Mouse (Mus musculus) limb, embryonic 15.5 days (tissue): ENCODE data around the gene Stxbp1. TPM values are rescaled to one million over a fixed set of nuclear protein-coding genes. Genes with fewer than 3 reads are reported as not detected.

Source experiments
- ATAC-seq: fragments of 200-750 bp; cut with Nextera tagmentation; 2 replicates; pipeline ENCODE4 v1.8.0; 2017; ENCODE audit warnings: low read depth, moderate TSS enrichment; ENCODE audit not compliant: insufficient number of reproducible peaks, low FRiP score, low TSS enrichment
- H3K27ac ChIP-seq: fragments of 300-500 bp; sonication (generic); 2 replicates; pipeline ENCODE4 v1.5.1; 2015; ENCODE audit warnings: moderate library complexity, mild to moderate bottlenecking, inconsistent platforms
- H3K27me3 ChIP-seq: fragments of 300-500 bp; sonication (generic); 2 replicates; pipeline ENCODE4 v1.6.1; 2015; ENCODE audit warnings: inconsistent platforms
- H3K36me3 ChIP-seq: fragments of 300-500 bp; sonication (generic); 2 replicates; pipeline ENCODE4 v1.6.1; 2015; ENCODE audit warnings: inconsistent platforms
- H3K4me1 ChIP-seq: fragments of 300-500 bp; sonication (generic); 2 replicates; pipeline ENCODE4 v1.6.1; 2015; ENCODE audit warnings: inconsistent platforms
- H3K4me2 ChIP-seq: fragments of 300-500 bp; sonication (generic); 2 replicates; pipeline ENCODE4 v1.6.1; 2015; ENCODE audit warnings: mild to moderate bottlenecking, inconsistent platforms
- H3K4me3 ChIP-seq: fragments of 300-500 bp; sonication (generic); 2 replicates; pipeline ENCODE4 v1.5.1; 2015; ENCODE audit warnings: mild to moderate bottlenecking, inconsistent platforms
- H3K9ac ChIP-seq: fragments of 300-500 bp; sonication (generic); 2 replicates; pipeline ENCODE4 v1.6.1; 2015; ENCODE audit warnings: inconsistent platforms
- H3K9me3 ChIP-seq: fragments of 300-500 bp; sonication (generic); 2 replicates; pipeline ENCODE4 v1.6.1; 2016; ENCODE audit warnings: inconsistent platforms
- WGBS: fragments of 180-500 bp; shearing (Covaris S2); methylation state at CpG from one replicate; pipeline ENCODE4 v1.1.7; 2015; 5-methylcytosine and 5-hydroxymethylcytosine counted together
- polyA plus RNA-seq: library from polyadenylated mRNA; unstranded; fragments of >200 nt; fragmentation: Nextera tagmentation; extraction: Ambion mirVana; gene quantifications from 2 replicates; pipeline ENCODE4 v1.2.1, GENCODE M21; 2015

The Stxbp1 gene
- polyA plus RNA-seq, 1 experiment from 2014 or later, result 17.9 TPM

DNA sequence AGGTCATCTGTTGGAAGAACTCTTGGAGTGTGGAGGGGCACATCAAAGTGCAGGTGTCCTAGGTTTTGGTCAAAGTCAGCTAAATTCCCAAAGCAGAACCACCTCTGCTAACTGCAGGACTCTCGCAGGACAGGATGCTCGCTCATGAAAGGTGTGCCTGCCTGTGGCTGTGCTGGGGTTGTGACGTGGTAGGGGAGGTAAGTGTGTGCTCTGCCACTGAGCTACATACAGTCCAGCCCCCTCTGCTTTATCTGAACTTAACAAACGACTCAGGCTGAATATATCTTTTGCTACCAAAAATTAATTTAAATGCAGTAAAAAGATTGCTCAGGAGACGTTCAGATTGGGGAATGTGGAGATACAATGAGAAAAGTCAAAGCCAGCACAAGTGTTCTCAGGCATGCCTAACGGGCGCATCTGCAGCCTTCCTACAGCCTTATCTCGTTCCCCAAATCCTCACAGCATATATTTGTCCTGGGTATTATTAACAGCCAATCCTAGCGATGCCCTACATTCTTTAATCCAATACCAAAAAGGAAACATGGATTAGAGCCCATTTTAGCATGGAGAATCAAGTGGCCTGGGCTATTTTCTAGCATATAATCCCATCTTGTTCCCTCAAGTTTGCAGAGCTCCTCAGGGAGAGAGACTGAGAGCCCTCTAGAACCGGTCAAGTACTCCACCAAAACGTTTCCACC lies 17.9 kb downstream of the Stxbp1 start:
- Histone ChIP-seq H3K9me3 (no peaks in the 10 kb centered on the region), H3K36me3 (no peaks in the 10 kb centered on the region), H3K27me3 (no peaks in the 10 kb centered on the region), H3K27ac (no peak overlapping the region), H3K4me3 (no peak overlapping the region), H3K4me2 (no peak overlapping the region), H3K4me1 (0 out of 2 replicates have a peak, but pooled peaks cover 7% of the 10 kb centered on the region), H3K9ac (no peak overlapping the region)
- 72% methylated on average over 11 of the region's 11 CpGs for WGBS
- no peak for ATAC-seq

DNA sequence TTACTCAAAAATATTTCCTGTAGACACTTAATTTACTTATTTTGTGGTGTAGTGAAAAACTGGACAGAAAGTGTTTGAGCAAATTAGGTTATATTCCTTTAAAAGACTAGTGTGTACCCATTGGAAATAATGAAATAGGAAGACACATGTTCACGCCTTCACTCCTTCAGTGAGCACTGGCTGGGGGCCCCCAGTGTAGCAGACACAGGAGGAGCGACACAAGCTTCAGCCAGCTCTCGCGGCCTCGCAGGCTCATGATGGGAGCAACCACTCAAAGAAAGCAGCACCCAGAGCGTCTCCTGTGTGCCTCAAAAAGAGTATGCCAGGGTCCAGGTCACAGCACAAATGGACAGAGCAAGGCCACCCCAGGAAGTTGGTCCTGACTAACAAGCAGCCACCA lies 21.2 kb downstream of the Stxbp1 start:
- Histone ChIP-seq H3K27ac (no peak overlapping the region), H3K36me3 (no peaks in the 10 kb centered on the region), H3K9ac (no peak overlapping the region), H3K4me3 (no peak overlapping the region), H3K9me3 (no peaks in the 10 kb centered on the region), H3K27me3 (no peaks in the 10 kb centered on the region), H3K4me1 (no peaks in the 10 kb centered on the region), H3K4me2 (no peak overlapping the region)
- 90% methylated on average over 6 of the region's 6 CpGs for WGBS
- no peak for ATAC-seq

DNA sequence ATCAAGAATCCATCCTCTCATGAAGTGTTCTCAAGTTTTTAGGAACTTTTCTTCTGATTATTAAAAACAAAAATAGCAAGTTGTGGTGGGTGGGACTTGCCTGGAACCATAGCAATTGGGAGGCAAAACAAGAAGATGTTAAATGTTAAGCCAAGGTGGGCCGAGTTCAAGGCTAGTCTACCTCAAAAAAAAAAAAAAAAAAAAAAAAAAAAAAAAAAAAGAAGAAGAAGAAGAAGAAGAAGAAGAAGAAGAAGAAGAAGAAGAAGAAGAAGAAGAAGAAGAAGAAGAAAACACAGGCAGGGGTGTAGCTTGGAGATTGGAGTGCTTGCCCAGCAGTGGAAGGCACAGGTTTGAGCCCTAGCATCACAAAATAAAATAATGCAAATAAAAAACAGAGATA lies 22.3 kb downstream of the Stxbp1 start:
- Histone ChIP-seq H3K36me3 (no peaks in the 10 kb centered on the region), H3K9ac (no peak overlapping the region), H3K27me3 (no peaks in the 10 kb centered on the region), H3K27ac (no peak overlapping the region), H3K9me3 (no peaks in the 10 kb centered on the region), H3K4me1 (no peaks in the 10 kb centered on the region), H3K4me3 (no peak overlapping the region), H3K4me2 (no peak overlapping the region)
- no peak for ATAC-seq
- WGBS, result 76% methylated on average over 1 of the region's 1 CpGs

DNA sequence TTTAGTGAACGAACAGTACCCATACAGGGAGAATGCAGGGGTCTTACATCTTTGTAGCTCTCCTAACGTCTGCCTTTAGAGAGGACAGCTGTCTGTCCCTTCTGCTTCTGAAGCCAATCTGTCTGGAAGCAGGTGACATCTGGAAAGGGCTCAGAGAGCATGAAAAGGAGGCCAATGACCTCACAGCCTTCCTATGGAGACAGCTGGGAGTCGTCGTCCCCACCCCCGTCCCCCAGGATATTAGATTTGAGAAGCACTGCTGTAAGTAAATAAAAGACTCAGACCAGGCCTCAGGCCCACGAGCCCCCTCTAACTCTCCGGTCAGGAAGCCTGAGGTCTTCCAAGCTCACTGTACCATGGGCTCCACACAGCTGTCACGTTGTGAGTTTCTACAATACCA lies 22.9 kb downstream of the Stxbp1 start:
- Histone ChIP-seq H3K4me1 (no peaks in the 10 kb centered on the region), H3K36me3 (no peaks in the 10 kb centered on the region), H3K4me3 (no peak overlapping the region), H3K9me3 (no peaks in the 10 kb centered on the region), H3K27ac (no peak overlapping the region), H3K27me3 (no peaks in the 10 kb centered on the region), H3K9ac (no peak overlapping the region), H3K4me2 (no peak overlapping the region)
- ATAC-seq, result no peak
- 60% methylated on average over 8 of the region's 8 CpGs for WGBS

DNA sequence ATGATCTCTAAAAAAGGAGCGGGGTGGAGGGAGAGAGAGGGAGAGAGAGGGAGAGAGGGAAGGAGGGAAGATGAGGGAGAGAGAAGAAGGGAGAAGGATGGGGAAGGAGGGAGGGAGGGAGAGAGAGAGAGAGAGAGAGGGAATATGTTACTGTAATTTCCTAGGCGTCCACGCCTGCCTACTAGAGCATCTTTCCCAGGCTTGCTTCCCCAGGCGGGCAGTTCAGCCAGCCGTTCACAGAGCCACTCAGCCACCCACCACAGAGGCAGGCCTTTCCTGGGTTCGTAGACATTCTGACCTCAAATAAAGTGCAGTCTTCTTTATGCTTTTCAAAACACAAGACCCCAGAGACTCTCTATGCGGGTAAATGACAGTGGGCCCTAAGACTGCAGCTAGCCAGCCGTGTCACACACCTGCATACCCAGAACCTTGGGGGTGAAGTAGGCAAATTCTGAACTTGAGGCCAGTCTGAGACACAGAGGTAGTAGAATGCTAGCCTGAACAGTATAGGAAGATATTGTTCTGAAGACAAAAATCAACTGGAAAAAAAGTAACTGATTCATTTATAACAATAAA lies 23.4 kb downstream of the Stxbp1 start:
- Histone ChIP-seq H3K4me1 (no peaks in the 10 kb centered on the region), H3K27me3 (no peaks in the 10 kb centered on the region), H3K4me3 (no peak overlapping the region), H3K9me3 (no peaks in the 10 kb centered on the region), H3K4me2 (no peak overlapping the region), H3K27ac (no peak overlapping the region), H3K9ac (no peak overlapping the region), H3K36me3 (no peaks in the 10 kb centered on the region)
- no peak for ATAC-seq
- 69% methylated on average over 8 of the region's 8 CpGs for WGBS

DNA sequence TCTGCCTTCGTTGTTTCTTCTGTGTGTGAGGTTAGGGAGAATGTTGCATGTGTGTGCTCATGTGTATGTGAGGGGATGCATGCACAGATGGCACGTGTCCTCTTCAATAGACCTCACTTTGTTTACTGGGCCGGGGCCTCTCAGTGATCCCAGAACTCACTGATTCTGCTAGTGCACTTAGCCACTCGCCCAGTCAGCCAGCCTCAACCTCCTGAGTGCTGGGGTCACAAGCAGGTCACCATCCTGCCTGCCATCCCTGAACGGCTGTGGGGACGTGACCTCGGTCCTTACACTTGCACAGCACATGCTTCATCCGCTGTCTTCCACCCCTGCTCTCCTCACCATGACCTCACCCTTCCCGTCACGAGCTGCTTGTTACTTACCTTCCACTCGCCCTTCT lies 23.9 kb downstream of the Stxbp1 start:
- H3K4me3 ChIP-seq, result no peak overlapping the region
- no peak for ATAC-seq
- no peaks in the 10 kb centered on the region for H3K9me3 ChIP-seq
- H3K36me3 ChIP-seq, result no peaks in the 10 kb centered on the region
- no peaks in the 10 kb centered on the region for H3K27me3 ChIP-seq
- 51% methylated on average over 11 of the region's 11 CpGs for WGBS
- no peak overlapping the region for H3K9ac ChIP-seq
- no peaks in the 10 kb centered on the region for H3K4me1 ChIP-seq
- no peak overlapping the region for H3K4me2 ChIP-seq
- no peak overlapping the region for H3K27ac ChIP-seq

DNA sequence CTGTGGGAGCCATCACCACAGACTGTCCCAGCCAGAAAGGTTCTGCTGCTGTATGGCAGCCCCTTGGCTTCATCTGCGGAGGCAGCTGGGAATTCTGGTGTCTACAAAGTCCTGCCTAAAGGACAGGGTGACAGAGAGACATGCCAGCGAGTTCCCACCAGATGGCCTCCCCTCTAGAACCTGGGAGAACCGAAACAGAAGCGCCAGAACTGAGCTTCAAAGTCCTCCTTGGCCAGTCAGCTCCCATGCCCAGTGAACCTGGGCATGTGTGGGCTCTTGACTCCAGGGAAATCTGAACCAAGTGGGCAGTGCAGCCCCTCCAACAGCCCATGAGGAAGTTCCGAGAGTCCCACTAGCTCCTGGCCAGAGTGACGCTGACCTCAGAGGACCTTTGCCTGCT lies 24.4 kb downstream of the Stxbp1 start:
- no peak overlapping the region for H3K9ac ChIP-seq
- no peaks in the 10 kb centered on the region for H3K9me3 ChIP-seq
- no peak overlapping the region for H3K4me3 ChIP-seq
- no peak overlapping the region for H3K4me2 ChIP-seq
- 82% methylated on average over 6 of the region's 6 CpGs for WGBS
- ATAC-seq, result no peak
- peaks cover 4% of the 10 kb centered on the region; the same call in 1 of the 2 replicates for H3K4me1 ChIP-seq
- no peaks in the 10 kb centered on the region for H3K27me3 ChIP-seq
- no peak overlapping the region for H3K27ac ChIP-seq
- no peaks in the 10 kb centered on the region for H3K36me3 ChIP-seq

DNA sequence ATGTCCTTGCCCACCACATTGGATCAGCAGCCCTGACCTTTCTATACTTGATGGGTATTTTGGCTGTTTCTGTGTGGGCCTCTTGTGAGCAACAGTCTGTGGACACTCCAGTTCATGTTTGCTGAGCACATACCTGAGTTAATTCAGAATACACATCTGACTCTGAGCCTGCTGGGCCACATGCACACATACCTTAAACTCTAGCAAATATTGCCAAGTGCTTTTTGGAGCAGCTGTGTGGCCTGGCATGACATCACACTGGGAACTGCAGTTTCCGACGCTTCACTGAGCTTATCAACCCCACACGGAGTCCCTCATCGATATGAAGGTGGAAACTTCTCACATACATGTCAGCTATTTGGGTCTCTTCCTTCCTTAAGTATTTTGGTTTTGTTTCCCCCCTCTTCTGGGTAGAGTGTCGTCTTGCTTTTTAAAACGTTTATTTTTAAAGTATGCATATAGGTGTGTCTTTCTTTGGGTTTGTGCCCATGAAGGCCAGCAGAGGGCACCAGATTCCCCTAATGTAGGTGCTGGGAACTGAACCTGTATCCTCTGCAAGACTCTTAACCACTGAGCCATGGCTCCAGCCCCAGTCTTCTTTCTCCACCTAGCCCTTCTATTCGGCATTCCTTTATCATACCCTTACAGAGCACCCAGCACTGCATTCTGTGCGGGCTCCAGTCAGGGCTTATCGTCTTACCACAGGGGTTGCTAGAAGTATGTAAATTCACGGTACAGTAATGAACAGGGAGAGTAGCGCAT lies 25.8 kb downstream of the Stxbp1 start:
- Histone ChIP-seq H3K9ac (no peak overlapping the region), H3K4me2 (no peak overlapping the region), H3K4me3 (no peak overlapping the region), H3K4me1 (peaks cover 11% of the 10 kb centered on the region), H3K9me3 (no peaks in the 10 kb centered on the region), H3K27me3 (no peaks in the 10 kb centered on the region), H3K36me3 (no peaks in the 10 kb centered on the region), H3K27ac (no peak overlapping the region)
- ATAC-seq, result no peak
- 71% methylated on average over 11 of the region's 11 CpGs for WGBS

DNA sequence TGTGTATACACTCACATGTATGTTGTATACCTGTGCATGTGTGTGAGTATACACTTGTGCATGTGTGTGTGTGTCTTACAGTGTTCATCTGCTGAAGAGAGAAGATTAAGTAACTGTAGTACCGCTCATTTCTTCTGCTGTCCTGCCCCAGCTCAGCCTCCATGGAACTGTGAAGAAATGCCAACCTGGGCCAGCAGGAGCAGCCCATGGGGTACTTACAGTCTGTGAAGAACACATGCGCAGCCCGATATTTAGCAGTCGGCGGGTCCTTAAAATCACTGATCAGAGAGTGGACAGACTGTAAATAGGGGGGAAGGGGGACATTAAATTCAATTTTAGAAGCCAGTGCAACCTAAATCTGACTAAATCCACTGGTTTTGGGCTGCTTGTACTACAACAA lies 28.8 kb downstream of the Stxbp1 start:
- WGBS, result 91% methylated on average over 5 of the region's 5 CpGs
- no peak for ATAC-seq

DNA sequence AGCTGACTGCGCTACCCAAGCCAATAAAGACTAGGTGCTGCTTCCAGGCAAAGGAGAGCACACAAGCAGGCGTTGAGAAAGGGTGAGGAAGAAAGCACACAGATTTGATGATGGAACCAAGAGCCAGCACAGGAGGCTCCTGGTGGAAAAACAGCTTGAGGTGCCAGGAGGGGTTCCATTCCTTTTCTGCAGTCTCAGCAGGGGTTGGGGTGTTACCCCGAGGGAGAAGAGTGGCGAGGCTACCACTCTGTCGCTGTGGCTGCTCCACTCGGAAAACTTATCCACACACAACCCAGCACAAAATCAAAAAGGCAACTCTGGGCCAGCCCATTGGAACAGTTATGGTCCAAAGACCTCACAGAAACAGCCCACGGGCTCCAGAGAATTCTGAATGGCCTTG lies 29.5 kb downstream of the Stxbp1 start:
- H3K4me2 ChIP-seq, result no peak overlapping the region
- no peak overlapping the region for H3K9ac ChIP-seq
- WGBS, result 44% methylated on average over 7 of the region's 7 CpGs
- no peaks in the 10 kb centered on the region for H3K27me3 ChIP-seq
- H3K27ac ChIP-seq, result peak overlapping the region; percentile 27
- peaks cover 11% of the 10 kb centered on the region for H3K4me1 ChIP-seq
- H3K9me3 ChIP-seq, result no peaks in the 10 kb centered on the region
- peaks cover 16% of the 10 kb centered on the region; the same call in 1 of the 2 replicates for H3K36me3 ChIP-seq
- no peak overlapping the region for H3K4me3 ChIP-seq
- no peak; the same call in 1 of the 2 replicates for ATAC-seq

More for the DNA sequence above, 28.8 kb downstream of the Stxbp1 start:
- H3K4me3 ChIP-seq, result no peak overlapping the region
- no peaks in the 10 kb centered on the region for H3K9me3 ChIP-seq
- H3K36me3 ChIP-seq, result peaks cover 11% of the 10 kb centered on the region; the same call in 1 of the 2 replicates
- H3K4me1 ChIP-seq, result peaks cover 11% of the 10 kb centered on the region
- H3K27me3 ChIP-seq, result no peaks in the 10 kb centered on the region
- H3K9ac ChIP-seq, result no peak overlapping the region
- no peak overlapping the region for H3K27ac ChIP-seq
- no peak overlapping the region for H3K4me2 ChIP-seq

DNA sequence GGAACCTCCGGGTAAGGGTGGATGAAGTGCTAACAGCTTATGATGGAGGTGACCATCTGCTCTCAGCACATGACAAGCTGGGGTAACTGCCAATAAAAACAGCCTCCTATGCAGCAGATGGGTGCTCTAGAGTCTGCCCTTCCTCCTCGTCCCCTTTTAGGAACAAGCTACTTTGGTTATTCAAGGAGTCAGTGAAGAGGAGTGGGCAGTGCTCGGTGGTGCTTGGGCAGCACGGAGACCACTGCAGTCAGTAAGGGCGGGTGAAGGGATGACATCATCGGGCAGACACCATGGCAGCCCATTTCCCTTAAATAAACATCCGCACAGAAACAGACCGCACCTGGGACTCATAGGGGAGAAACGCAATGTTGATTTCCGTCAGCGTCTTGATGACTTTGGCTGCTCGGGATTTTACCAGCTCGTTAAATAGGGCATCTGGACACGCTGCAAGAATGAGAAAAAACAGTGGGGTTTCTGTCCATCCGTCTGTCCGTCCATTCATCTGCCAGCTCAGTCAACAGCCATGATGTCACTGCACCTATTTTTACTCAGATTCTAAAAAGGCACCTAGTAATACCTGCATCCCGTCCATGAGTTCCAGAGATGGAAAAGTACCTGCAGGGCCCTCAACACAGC lies 30.0 kb downstream of the Stxbp1 start:
- H3K4me2 ChIP-seq, result 0 out of 2 replicates have a peak overlapping the region, but pooled peaks have one; percentile 14
- ATAC-seq, result peak; percentile 72
- 26% methylated on average over 17 of the region's 17 CpGs for WGBS

DNA sequence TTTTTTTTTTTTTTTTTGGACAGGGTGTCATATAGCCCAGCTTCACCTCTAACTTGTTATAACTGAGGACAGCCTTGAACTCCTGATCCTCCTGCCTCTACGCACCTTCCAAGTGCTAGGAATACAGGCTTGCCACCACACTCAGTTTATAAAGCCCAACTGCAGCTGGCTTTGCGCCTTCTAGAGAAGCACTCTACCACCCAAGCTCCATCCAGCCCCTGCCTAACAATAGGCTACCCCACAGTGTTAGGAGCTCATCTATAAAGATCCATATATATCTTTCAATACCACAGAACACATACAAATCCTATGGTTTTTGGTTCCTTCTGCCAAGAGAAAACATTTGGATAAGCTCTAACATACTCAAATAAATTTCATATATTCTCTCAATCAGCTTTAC lies 30.5 kb downstream of the Stxbp1 start:
- Histone ChIP-seq H3K4me1 (peaks cover 11% of the 10 kb centered on the region), H3K9me3 (no peaks in the 10 kb centered on the region), H3K9ac (no peak overlapping the region), H3K4me2 (no peak overlapping the region), H3K27me3 (no peaks in the 10 kb centered on the region), H3K4me3 (no peak overlapping the region), H3K36me3 (peaks cover 24% of the 10 kb centered on the region), H3K27ac (no peak overlapping the region)
- ATAC-seq, result no peak
- WGBS, result 85% methylated on average over 2 of the region's 2 CpGs

More for the DNA sequence above, 30.0 kb downstream of the Stxbp1 start:
- Histone ChIP-seq H3K27ac (peak overlapping the region; percentile 33), H3K9ac (no peak overlapping the region), H3K36me3 (peaks cover 19% of the 10 kb centered on the region), H3K27me3 (no peaks in the 10 kb centered on the region), H3K9me3 (no peaks in the 10 kb centered on the region), H3K4me1 (peaks cover 11% of the 10 kb centered on the region), H3K4me3 (no peak overlapping the region)
